Mouse (Mus musculus): ENCODE measurements around the gene Grik1. TPM values are rescaled to one million over a fixed set of nuclear protein-coding genes. Genes with fewer than 3 reads are reported as not detected.

Grik1 gene
- total and polyA plus RNA-seq, 2 experiments from 2014 or later: 30.4 to 37.1 TPM

- H3K9me3 ChIP-seq (ENCODE audit: low read length): no peaks in the 10 kb centered on the region
- no peak overlapping the region for H3K4me2 ChIP-seq (ENCODE audit: low read depth, low read length, poor library complexity, severe bottlenecking)
- H3K36me3 ChIP-seq (ENCODE audit: insufficient read depth, low read length): no peaks in the 10 kb centered on the region
- no peak overlapping the region for H3K27ac ChIP-seq (ENCODE audit: low read depth, low read length)
- no peak overlapping the region for H3K4me3 ChIP-seq (ENCODE audit: low read depth, low read length)
- WGBS: over 99% methylated on average over 4 of the region's 4 CpGs
- no peaks in the 10 kb centered on the region for H3K27me3 ChIP-seq (ENCODE audit: insufficient read depth, low read length)
- H3K4me1 ChIP-seq (ENCODE audit: insufficient read depth, low read length): no peaks in the 10 kb centered on the region
- ATAC-seq (ENCODE audit: low FRiP score): no peak
- DNase-seq (ENCODE audit: low spot score): no peak
- TF ChIP-seq CTCF (IDR thresholded peaks at IDR 0.05): no peak
- H3K9ac ChIP-seq (replicated peaks; ENCODE audit: low read length, poor library complexity, severe bottlenecking): no peak overlapping the region
Observed at GRCm38 (mm10) chr16:88044321-88044720, 245.7 kb downstream of the Grik1 start.

GRCm38 (mm10) chr16:88042458-88042857 is 247.6 kb downstream of the Grik1 start:
- WGBS: 70% methylated on average over 6 of the region's 6 CpGs
- TF ChIP-seq CTCF (IDR thresholded peaks at IDR 0.05): no peak
- H3K36me3 ChIP-seq (ENCODE audit: insufficient read depth, low read length): no peaks in the 10 kb centered on the region
- ATAC-seq (ENCODE audit: low FRiP score): no peak
- 0 out of 2 replicates have a peak, but pooled peaks cover 4% of the 10 kb centered on the region for H3K4me1 ChIP-seq (ENCODE audit: insufficient read depth, low read length)
- no peak overlapping the region for H3K9ac ChIP-seq (replicated peaks; ENCODE audit: low read length, poor library complexity, severe bottlenecking)
- no peak for DNase-seq (ENCODE audit: low spot score)
- no peak overlapping the region for H3K27ac ChIP-seq (ENCODE audit: low read depth, low read length)
- H3K9me3 ChIP-seq (ENCODE audit: low read length): no peaks in the 10 kb centered on the region
- no peaks in the 10 kb centered on the region for H3K27me3 ChIP-seq (ENCODE audit: insufficient read depth, low read length)
- H3K4me2 ChIP-seq (ENCODE audit: low read depth, low read length, poor library complexity, severe bottlenecking): no peak overlapping the region
- H3K4me3 ChIP-seq (ENCODE audit: low read depth, low read length): no peak overlapping the region

- Histone ChIP-seq H3K9me3 (ENCODE audit: low read length) (no peaks in the 10 kb centered on the region), H3K27me3 (ENCODE audit: insufficient read depth, low read length) (no peaks in the 10 kb centered on the region), H3K4me1 (ENCODE audit: insufficient read depth, low read length) (0 out of 2 replicates have a peak, but pooled peaks cover 4% of the 10 kb centered on the region), H3K36me3 (ENCODE audit: insufficient read depth, low read length) (no peaks in the 10 kb centered on the region), H3K9ac (replicated peaks; ENCODE audit: low read length, poor library complexity, severe bottlenecking) (no peak overlapping the region), H3K27ac (ENCODE audit: low read depth, low read length) (no peak overlapping the region), H3K4me3 (ENCODE audit: low read depth, low read length) (no peak overlapping the region), H3K4me2 (ENCODE audit: low read depth, low read length, poor library complexity, severe bottlenecking) (no peak overlapping the region)
- TF ChIP-seq CTCF (IDR thresholded peaks at IDR 0.05): no peak
- WGBS: 64% methylated on average over 11 of the region's 11 CpGs
- no peak for ATAC-seq (ENCODE audit: low FRiP score)
- no peak for DNase-seq (ENCODE audit: low spot score)
Observed at GRCm38 (mm10) chr16:88038503-88039091, 251.5 kb downstream of the Grik1 start.

GRCm38 (mm10) chr16:87988805-87989204 is 301.3 kb downstream of the Grik1 start:
- no peaks in the 10 kb centered on the region for H3K27me3 ChIP-seq (ENCODE audit: insufficient read depth, low read length)
- no peaks in the 10 kb centered on the region for H3K9me3 ChIP-seq (ENCODE audit: low read length)
- no peak overlapping the region for H3K27ac ChIP-seq (ENCODE audit: low read depth, low read length)
- H3K4me1 ChIP-seq (ENCODE audit: insufficient read depth, low read length): no peaks in the 10 kb centered on the region
- TF ChIP-seq CTCF (IDR thresholded peaks at IDR 0.05): no peak
- no peak overlapping the region for H3K9ac ChIP-seq (replicated peaks; ENCODE audit: low read length, poor library complexity, severe bottlenecking)
- WGBS: 17% methylated on average over 2 of the region's 2 CpGs
- H3K4me3 ChIP-seq (ENCODE audit: low read depth, low read length): no peak overlapping the region
- no peaks in the 10 kb centered on the region for H3K36me3 ChIP-seq (ENCODE audit: insufficient read depth, low read length)
- ATAC-seq (ENCODE audit: low FRiP score): 0 out of 2 replicates have a peak, but pooled peaks have one; percentile 60
- peak; percentile 62 for DNase-seq (ENCODE audit: low spot score)
- H3K4me2 ChIP-seq (ENCODE audit: low read depth, low read length, poor library complexity, severe bottlenecking): no peak overlapping the region

- H3K4me1 ChIP-seq (ENCODE audit: insufficient read depth, low read length): no peaks in the 10 kb centered on the region
- no peaks in the 10 kb centered on the region for H3K9me3 ChIP-seq (ENCODE audit: low read length)
- ATAC-seq (ENCODE audit: low FRiP score): no peak
- no peak overlapping the region for H3K9ac ChIP-seq (replicated peaks; ENCODE audit: low read length, poor library complexity, severe bottlenecking)
- DNase-seq (ENCODE audit: low spot score): peak; percentile 26
- no peak overlapping the region for H3K4me3 ChIP-seq (ENCODE audit: low read depth, low read length)
- TF ChIP-seq CTCF (IDR thresholded peaks at IDR 0.05): no peak
- H3K27me3 ChIP-seq (ENCODE audit: insufficient read depth, low read length): no peaks in the 10 kb centered on the region
- no peak overlapping the region for H3K27ac ChIP-seq (ENCODE audit: low read depth, low read length)
- H3K36me3 ChIP-seq (ENCODE audit: insufficient read depth, low read length): no peaks in the 10 kb centered on the region
- no peak overlapping the region for H3K4me2 ChIP-seq (ENCODE audit: low read depth, low read length, poor library complexity, severe bottlenecking)
Observed at GRCm38 (mm10) chr16:87984201-87984870, 305.7 kb downstream of the Grik1 start.

- no peak overlapping the region for H3K4me2 ChIP-seq (ENCODE audit: low read depth, low read length, poor library complexity, severe bottlenecking)
- no peaks in the 10 kb centered on the region for H3K4me1 ChIP-seq (ENCODE audit: insufficient read depth, low read length)
- no peak overlapping the region for H3K4me3 ChIP-seq (ENCODE audit: low read depth, low read length)
- no peak overlapping the region for H3K27ac ChIP-seq (ENCODE audit: low read depth, low read length)
- no peaks in the 10 kb centered on the region for H3K27me3 ChIP-seq (ENCODE audit: insufficient read depth, low read length)
- WGBS: 63% methylated on average over 3 of the region's 3 CpGs
- H3K9me3 ChIP-seq (ENCODE audit: low read length): no peaks in the 10 kb centered on the region
- DNase-seq (ENCODE audit: low spot score): no peak
- no peak for ATAC-seq (ENCODE audit: low FRiP score)
- no peak overlapping the region for H3K9ac ChIP-seq (replicated peaks; ENCODE audit: low read length, poor library complexity, severe bottlenecking)
- no peaks in the 10 kb centered on the region for H3K36me3 ChIP-seq (ENCODE audit: insufficient read depth, low read length)
- TF ChIP-seq CTCF (IDR thresholded peaks at IDR 0.05): no peak
Observed at GRCm38 (mm10) chr16:87974076-87974443, 316.0 kb downstream of the Grik1 start.
